Mouse (Mus musculus) monocyte, adult 2 months (primary cell): Measurements from ENCODE around the gene Foxf1.

Source experiments
- DNase-seq, 2 experiments: peaks; one replicate each; pipeline ENCODE4 v3.0.0; 2022; ENCODE audit warnings: low spot score in 2 of 2, low read depth in 1 of 2

The Foxf1 gene

DNA sequence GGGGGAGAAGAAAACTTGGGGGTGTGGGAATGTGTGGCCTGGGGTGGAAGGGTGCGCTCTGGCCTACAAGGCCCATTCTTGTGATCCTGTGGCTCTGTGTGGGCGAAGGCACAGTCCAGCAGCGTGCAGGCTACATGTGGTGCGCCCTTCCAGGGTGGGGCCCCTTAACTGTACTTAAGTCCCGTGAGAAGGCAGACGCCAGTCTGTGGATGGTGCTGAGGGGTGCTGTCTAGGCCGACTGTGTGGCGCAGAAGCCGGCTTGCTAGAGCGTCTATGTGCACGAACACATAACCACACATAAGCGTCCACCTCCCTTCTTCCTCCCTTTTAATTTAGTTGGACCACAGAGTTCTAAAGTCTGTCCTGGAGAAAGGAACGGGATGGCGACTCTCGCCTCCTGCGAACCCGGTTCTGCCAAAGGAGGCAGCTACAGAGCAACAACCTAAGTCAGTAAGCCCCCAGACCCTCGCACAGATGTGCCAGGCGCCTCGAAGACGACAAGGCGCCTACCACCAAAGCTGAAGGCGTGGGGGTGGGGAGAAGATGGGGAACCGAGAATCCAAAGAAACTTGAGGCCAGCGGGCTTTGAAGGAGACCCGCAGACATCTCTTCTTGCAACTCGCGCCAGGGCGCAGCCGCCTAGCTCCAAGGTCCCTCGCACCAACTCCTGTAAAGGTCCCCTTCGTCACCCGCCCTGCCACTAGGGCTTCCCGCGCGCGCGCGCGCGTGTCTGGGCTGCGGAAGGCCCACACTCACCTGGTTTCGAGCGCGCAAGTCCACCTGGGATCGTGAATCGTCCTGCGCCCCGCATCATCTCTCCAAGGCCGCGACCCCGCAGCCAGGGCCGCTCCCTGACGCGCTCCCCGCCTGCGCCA, 1.7 kb upstream of the Foxf1 start:
- DNase-seq: no peak

DNA sequence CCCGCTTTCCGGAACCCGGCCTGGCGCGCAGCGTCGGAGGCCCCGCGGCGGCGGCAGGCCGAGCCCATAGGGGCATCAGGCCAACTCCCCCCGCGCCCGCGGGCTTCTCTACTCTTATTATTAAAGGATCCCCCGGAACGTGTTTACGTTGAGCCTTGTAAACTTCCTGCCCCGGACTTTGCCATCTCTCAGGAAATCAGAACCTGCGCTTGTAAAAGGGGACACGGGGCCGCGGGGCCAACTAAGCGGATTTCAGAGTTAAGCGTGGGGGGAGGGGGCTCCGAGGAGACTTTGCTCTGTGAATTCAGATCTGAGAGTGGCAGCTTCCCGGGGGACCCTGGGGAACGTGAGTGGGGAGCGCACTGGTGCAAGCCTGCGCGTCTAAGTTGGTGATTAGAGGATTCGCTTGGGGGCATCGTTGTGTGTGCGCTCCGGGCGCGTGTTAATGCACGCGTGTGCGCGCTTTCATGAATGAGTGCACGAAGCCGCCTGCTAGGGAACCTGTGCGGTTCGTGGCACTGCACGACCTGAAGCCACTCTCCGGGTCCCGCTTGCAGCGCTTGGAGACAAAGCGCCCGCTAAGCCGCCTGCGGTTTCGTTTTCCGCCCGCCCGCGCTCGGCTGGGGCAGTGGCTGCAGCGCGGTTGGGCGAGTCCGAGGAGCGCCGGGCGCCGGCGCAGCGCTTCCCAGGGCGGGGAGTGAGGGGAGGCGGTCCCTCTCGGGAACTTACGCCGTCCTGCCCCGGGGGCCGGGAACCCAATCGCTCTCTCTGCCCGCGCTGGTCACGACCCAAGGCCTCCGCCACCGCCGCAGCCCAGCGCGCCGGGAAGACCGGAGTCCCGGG, 872 bp upstream of the Foxf1 start:
- DNase-seq: no peak

DNA sequence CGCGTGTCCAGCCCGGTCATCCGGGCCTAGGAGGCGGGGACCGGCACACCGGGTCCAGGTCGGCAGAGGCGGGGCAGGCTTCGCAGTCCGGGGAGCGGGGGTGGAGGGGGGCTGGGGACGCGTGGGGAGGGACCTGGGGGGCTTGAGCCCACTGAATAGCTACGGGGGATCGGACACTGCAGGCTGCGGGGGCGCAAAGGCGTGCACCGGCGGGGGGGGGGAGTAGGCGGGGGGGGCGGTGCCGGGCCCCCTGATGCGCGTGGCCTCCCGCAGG, 313 bp upstream of the Foxf1 start:
- no peak for DNase-seq

DNA sequence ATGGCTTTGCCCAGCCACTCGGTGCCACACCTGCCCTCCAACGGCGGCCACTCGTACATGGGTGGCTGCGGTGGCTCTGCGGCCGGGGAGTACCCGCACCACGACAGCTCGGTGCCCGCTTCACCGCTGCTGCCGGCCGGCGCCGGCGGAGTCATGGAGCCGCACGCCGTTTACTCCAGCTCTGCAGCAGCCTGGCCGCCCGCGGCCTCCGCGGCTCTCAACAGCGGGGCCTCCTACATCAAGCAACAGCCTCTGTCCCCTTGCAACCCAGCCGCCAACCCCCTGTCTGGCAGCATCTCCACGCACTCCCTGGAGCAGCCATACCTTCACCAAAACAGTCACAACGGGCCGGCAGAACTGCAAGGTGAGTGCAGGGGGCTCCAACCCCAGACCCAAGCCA, 825 bp downstream of the Foxf1 start:
- no peak for DNase-seq

DNA sequence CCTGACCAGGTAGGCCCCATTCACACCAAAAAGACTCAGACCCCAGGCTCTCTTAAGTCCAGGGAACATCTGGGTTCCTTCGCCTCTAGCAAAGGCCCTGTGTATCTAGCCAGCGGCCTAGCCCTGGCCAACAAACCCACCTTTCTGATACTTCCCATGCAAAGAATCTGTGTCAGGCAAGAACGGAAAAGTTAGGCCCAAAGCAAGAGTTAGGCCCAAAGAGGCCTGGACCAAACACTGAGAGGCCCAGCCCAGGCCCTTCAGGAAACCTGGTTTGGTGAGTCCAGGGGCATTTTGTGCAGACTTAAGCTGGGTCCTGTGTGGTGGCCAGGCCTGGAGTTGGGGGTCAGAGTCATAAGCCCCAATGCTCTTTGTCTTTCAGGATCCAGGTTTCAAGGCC, 1.4 kb downstream of the Foxf1 start:
- no peak for DNase-seq

DNA sequence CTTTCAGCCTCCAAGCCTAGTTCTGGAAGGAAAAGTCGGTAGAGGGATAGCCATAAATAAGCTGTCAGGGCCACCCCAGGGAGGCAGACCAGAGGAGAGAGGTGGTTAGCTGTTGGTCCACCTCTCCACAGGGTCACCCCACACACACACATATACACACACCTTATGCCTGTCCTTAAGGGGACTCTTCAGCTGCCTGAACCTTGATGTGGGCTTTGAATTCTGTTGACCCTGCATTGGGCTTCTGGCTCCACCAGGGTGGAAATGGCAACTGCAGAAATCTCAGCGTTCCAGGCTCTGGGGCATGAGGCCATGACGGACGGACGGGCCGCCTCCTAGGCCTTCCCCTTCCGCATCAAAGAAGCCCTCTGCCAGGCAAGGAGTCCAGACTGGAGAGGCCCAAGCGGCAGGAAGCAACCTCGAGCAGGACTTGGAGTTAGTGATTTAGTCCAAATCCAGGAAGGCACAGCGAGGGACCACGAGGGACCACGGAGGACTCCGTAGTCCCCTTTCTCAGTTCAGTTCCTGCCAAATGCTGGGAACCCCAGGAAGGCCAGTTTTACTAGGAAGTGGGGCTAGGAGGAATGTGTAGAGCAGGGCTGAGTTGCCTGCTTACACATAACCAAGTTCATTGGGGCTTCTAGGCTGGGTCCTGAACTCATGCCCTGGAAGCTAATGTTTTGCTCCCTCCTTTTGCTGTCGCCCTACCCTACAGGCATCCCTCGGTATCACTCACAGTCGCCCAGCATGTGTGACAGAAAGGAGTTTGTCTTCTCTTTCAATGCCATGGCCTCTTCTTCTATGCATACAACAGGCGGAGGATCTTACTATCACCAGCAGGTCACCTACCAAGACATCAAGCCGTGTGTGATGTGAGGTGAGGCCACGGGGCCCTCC, 2.1 kb downstream of the Foxf1 start:
- no peak for DNase-seq

DNA sequence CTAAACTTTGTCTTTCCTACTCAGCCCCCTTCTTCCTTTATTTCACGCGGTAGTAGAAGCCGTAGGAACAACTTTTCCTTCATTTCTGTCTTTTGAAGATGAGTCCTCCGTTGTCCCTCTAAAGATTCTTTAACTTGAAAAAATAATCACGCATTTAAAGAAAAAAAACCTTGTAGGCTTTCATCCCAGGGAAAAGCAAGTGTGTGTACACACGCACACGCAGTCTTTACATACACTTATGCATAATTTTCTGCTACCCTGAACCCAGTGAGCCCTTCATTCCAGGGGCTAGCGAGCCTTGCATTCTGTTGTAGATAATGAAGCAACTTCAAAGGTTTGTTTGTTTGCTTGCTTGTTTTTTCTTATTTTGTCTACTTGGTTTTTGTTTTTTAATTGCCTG, 4.1 kb downstream of the Foxf1 start:
- DNase-seq: no peak

DNA sequence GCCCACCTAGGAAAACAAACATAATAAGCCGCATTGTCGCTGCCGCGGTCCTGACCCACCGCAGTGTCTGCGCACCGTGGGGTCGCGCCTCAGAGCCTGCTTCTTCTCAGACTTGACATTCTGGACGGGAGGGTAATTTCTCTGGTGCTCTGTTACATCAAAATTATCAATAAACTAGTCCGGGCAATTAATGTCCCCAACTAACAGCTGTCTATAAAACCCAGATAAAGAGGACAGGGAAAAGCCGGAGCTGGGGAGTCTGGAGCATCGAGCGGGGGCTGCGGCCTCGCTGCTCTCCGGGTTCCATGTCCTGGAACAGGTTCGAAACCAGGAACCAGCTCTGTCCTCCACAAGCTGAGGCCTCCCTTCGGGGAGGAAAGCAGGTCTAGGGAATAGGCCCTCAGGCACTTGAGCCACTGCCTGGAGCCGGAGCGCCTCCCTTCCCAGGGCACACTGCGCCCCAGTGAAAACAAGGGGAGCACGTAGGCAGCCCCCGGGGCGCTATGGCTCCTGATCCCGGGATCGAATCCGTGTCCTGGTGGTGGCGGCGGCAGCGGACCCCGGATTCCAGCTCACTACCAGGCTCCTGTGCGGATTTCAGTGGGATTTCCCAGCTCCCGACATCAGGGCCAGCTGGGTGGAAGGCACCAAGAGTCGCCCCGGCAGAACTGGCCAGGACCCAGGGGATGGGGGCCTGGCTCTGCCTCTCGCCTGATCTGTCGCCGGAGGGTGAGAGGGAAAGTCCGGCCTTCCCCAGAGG, 4.9 kb downstream of the Foxf1 start:
- DNase-seq: no peak

DNA sequence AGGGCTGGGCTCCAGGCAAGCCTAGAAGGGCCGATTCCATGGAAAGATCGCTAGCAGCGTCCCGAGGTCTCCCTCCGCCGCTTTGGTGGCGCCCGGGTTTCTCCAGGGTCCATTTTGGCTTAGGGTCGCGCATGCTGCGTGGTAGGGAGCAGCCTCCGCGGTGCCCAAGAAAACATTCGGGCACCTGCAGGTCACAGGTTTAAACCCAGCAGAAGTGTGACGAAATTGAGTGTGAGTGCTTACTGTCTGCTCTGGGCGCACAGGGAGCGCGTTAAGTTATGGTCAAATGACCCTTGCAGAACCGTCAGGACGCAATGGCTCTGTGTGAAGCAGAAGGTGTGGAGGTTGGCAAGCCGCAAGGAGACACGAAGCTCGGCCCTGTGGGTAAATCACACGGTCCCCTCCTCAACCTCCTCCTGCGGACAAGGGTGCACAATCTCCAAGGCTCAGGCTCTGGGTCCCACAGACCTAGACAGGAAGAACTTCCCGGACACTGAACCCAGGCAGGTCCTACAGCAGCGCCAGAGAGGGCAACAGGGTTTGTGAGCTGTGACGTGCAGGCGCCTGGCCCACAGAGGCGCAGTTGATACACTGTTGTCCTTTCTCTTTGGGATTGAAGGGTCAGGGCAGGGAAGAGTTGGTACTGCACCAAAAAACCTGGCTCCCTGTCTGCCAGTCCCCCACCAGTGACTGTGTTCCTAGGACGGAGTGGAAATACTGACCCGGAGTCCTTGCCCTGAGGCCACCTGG, 5.6 kb downstream of the Foxf1 start:
- DNase-seq: no peak

DNA sequence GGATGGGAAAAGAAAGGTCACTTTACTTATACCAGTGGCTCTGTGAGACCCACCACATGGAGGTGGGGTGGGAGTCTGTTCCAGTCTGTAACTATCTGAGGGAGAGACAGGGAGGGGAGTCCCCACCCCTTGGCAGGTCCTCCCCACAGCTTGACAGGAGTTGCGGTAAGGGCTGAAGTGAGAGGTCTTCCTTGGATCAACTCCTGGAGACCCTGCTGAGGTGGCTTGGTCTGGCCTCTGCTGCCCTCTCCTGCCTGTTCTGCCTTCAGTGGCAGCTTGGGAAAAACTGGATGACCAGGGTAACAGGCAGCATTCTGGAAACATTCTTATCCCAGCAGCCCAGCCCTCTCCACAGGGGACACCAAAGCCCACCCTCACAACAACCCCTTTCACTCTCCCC, 6.5 kb downstream of the Foxf1 start:
- no peak for DNase-seq

DNA sequence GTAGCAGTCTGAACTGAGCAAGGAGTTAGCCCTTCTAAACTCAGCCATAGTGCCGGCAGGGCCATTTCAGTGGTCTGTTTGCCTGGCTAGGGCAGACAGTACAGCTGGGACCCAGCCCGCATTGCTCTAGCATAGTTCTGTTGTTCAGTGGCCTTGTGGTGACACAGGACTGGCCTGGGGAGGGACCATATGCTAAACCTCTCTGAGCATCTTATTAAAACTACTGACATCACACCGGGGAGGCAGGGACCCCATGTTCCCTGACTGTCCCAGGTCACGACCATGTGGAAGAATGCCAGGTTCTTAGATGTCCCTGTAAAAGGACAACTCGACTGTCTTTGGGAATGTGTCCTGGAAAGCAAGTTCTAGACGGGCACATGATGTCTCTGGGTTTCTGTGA, 8.0 kb downstream of the Foxf1 start:
- no peak for DNase-seq

DNA sequence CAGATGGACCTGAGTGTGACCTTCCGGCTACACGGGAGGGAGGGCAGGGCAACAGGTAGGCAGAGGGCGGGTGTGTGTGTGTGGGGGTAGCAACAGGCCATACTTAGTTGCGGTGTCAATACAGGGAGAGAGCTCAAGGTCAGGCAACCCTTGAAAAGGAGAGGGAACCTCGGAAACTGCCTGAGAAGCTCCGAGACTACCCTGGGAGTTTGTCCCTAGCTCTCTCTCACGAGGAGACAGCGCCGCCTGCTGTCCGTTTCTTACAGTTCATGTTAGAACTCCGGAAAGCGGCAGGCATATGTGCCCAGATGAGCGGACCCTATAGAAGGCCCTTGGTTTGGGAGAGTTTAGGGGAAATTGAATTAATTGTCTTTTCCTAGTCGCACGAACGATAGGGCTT, 8.4 kb downstream of the Foxf1 start:
- peak in 1 of 2 experiments; percentile 50 for DNase-seq

DNA sequence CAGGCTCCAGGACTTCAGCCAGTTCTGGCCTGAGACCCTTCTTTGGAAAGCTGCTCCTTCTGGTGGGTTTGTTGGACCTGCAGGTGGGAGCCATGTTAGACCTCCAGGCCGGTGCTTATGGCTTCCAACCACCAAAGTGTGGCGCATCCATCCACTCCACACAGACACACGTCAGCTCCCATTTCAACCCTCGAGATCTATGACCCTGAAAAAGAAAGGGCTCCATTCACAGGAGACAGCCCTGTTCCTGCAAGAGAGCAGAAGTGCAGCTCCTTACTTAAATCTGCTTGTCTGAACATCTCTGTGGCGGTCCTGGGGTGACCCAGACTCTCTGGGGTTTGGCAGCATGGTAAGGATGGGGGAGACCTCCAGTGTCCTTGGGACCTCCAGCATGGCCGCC, 9.3 kb downstream of the Foxf1 start:
- DNase-seq: no peak

DNA sequence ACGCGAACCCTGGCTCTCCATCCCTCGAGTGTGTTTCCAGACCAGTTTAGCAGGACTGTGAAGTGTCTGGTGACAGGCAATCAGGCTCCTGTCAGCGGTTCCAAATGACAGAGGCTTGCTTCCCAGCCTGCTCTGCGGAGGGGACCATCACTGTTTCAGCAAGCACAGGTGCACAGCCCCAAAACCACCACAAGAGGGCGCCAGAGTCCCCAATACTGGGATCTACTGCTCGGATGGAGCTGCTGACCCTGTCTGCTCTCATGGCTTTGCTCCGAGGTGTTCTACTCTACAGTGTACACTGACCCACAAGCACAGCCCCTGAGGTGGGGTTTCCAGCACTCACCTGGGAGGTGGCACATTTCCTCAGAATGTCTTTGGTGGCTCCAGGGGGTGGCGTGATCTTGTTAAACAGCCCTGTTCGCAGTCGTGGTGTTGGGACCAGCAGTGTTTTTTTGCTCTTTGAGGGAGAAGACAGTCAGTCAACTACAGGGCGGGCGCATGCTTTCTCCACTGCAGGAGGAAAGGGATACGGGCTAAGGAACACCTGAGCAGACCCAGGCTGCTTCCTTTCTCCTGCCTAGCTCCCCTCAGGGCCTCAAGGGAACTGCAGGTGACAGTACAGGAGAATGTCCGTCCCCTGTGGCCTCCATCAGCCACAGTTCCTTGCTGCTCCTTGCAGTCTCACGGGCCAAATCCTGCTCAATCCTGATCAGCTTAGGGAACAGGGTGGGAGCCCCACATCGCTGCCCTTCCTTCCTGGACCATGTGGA, 20.0 kb downstream of the Foxf1 start:
- peak; percentile 44 to 60 for DNase-seq

DNA sequence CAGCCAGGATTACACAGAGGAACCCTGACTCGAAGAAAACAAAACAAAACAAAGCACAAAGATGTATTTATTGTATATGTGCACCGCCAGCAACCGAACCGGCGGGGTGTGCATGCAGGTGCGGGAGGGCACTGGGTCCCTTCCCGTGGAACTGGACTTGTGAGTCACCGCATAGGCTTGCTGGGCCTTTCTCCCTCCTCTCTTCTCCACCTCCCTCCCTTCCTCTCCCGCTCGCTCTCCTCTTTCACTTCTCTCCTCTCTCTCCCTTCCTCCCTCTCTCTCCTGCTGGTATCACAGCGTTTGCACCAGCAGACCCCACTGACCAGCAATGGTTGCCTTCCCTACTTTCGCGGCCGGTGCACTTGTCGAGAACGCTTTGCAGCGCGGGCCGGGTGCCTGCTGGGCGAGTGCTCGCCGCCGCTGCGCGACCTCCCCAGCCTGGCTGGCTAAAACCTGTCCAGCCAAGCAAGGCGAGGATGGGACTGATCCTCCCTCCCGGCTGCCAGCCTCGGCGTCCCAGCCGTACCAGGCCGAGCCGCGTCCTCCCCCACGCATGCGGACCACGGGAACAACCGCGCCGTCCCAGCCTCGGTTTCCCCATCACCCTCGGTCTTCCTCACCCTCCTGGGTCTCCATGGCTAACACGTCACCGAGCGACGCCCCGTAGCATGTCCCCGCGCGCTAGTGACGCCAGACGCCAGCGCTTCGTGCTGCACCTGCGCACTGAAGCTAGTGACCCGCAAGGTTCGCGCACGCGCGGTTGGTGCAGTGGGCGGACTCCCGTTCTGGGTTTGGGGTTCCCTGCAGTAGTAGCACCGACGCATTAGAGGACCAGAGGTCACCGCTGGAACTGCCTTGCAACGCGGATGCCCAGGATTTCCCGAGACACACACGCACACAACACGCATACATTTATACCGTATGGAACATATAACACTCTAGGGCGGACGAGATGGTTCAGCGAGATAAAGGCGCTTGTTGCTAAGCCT, 23.8 kb downstream of the Foxf1 start, which contains the start of gene Mthfsd:
Gene Mthfsd (minus strand): TSS at position 725 of the 989 bp plus-strand sequence.
- peak; percentile 86 to 96 for DNase-seq

DNA sequence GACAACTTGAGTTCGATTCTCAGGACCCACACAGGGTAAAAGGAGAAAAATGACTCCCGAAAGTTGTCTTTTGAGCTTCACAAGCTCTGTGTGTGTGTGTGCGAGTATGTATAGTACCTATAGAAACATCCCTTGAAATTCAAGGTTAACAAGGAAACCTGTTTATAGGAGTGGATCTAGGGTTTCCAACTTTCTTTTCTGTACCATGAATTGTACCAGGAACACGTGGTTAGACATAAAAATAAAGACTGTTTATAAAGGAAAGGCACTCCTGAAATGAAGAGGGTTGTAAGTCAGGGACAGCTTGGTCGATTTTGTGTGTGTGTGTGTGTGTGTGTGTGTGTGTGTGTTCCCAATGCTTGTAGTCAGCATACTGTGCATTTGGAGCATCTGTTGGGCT, 24.5 kb downstream of the Foxf1 start:
- no peak for DNase-seq

DNA sequence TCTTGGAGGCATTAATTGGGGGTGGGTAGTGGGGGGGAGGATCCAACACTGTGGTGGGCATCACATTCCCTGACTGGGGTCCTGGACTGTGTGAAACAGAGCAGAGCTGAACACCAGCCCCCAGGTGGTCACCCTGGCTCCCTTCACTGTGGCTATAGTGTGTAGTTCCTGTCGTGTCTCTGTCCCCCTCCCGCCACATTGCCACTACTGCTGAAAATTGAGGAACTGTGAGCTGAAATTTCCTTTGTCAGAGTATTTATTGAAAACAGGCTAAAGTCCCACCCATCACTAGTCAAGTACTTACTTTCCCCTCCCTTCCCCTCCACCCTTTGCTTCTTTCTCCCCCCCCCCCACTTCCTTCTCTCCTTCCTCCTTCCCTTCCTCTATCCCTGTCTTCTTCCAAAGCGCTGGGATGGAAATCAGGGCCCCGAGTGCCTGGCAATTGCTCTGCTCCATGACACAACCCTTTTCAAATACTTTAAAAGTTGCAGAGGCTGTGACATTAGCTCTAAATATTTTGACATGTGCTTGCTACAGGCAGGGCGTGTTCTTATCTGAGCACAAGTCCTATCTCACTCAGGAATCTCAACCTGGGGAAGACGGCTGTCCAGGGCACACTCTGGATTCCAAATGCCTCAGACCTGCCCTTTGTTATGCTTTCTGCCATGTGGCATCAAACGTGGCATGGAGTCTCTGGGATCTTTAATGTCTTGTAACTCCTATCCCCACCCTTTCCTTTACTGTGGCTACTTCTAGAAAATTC, 27.1 kb downstream of the Foxf1 start:
- no peak for DNase-seq
